Mouse (Mus musculus) layer of hippocampus, postnatal 10 days (tissue): Measurements from ENCODE around the gene Tmem98. TPM values are rescaled to one million over a fixed set of nuclear protein-coding genes. Genes with fewer than 3 reads are reported as not detected.

Experiments
- DNase-seq, 2 experiments: peaks; one replicate each; pipeline ENCODE4 v3.0.0; 2021; ENCODE audit warnings: low spot score in 2 of 2
- total RNA-seq, 2 experiments: library from RNA; stranded (reverse); gene quantifications; 2 replicates each; pipeline ENCODE4 v1.2.3; 2021

The Tmem98 gene
- total RNA-seq, 2 experiments from 2014 or later, result 5.8 to 6.3 TPM

GRCm38 (mm10) chr11:80790413-80790812 lies 19.6 kb upstream of the Tmem98 start:
- DNase-seq, result no peak

- DNase-seq, result no peak
Observed at GRCm38 (mm10) chr11:80791677-80792432, 18.1 kb upstream of the Tmem98 start.

GRCm38 (mm10) chr11:80793386-80793785 lies 16.6 kb upstream of the Tmem98 start:
- no peak for DNase-seq

- no peak for DNase-seq
Observed at GRCm38 (mm10) chr11:80794290-80794689, 15.7 kb upstream of the Tmem98 start.

GRCm38 (mm10) chr11:80795431-80795830 lies 14.5 kb upstream of the Tmem98 start:
- DNase-seq, result no peak

- DNase-seq, result no peak
Observed at GRCm38 (mm10) chr11:80799979-80800378, 10.0 kb upstream of the Tmem98 start.

- no peak for DNase-seq
Observed at GRCm38 (mm10) chr11:80802706-80803105, 7.3 kb upstream of the Tmem98 start.

GRCm38 (mm10) chr11:80808551-80809070 lies 1.4 kb upstream of the Tmem98 start:
- no peak for DNase-seq

- DNase-seq, result no peak
Observed at GRCm38 (mm10) chr11:80809666-80809992, 346 bp upstream of the Tmem98 start.

GRCm38 (mm10) chr11:80811156-80811555 lies 1.2 kb downstream of the Tmem98 start:
- no peak for DNase-seq

- no peak for DNase-seq
Observed at GRCm38 (mm10) chr11:80815354-80815753, 5.4 kb downstream of the Tmem98 start.

- DNase-seq, result peak; percentile 69 to 72
Observed at GRCm38 (mm10) chr11:80818060-80818697, 8.2 kb downstream of the Tmem98 start.

GRCm38 (mm10) chr11:80820085-80820484 lies 10.1 kb downstream of the Tmem98 start:
- no peak for DNase-seq

- DNase-seq, result peak; percentile 11 to 43
Observed at GRCm38 (mm10) chr11:80821296-80821695, 11.3 kb downstream of the Tmem98 start.

- DNase-seq, result no peak
Observed at GRCm38 (mm10) chr11:80821794-80822193, 11.8 kb downstream of the Tmem98 start.

GRCm38 (mm10) chr11:80835395-80835794 lies 25.4 kb downstream of the Tmem98 start:
- no peak for DNase-seq

- DNase-seq, result no peak
Observed at GRCm38 (mm10) chr11:80835841-80836240, 25.9 kb downstream of the Tmem98 start.

GRCm38 (mm10) chr11:80838724-80839123 lies 28.7 kb downstream of the Tmem98 start:
- no peak for DNase-seq

- no peak for DNase-seq
Observed at GRCm38 (mm10) chr11:80843435-80843834, 33.5 kb downstream of the Tmem98 start.

GRCm38 (mm10) chr11:80845486-80845885 lies 35.5 kb downstream of the Tmem98 start:
- no peak for DNase-seq

- DNase-seq, result no peak
Observed at GRCm38 (mm10) chr11:80846115-80846514, 36.1 kb downstream of the Tmem98 start.

- no peak for DNase-seq
Observed at GRCm38 (mm10) chr11:80848131-80848530, 38.2 kb downstream of the Tmem98 start.

- no peak for DNase-seq
Observed at GRCm38 (mm10) chr11:80851859-80852258, 41.9 kb downstream of the Tmem98 start.
